Mouse (Mus musculus) layer of hippocampus, adult 6 months (tissue): Measurements from ENCODE around the gene Vmn1r174. TPM values are rescaled to one million over a fixed set of nuclear protein-coding genes. Genes with fewer than 3 reads are reported as not detected.

Experiments used
- long read RNA-seq, 2 experiments: library from polyadenylated mRNA; unstranded; transcript quantifications; one replicate each; pipeline ENCODE4 v2.0.0; 2019 to 2020
- polyA plus RNA-seq: library from polyadenylated mRNA; unstranded; fragments of <200 nt; fragmentation: Nextera tagmentation; gene quantifications from 2 replicates; pipeline ENCODE4 v1.2.3, GENCODE M21; 2021

The Vmn1r174 gene
- polyA plus RNA-seq = not detected in 2 replicates
- long read RNA-seq, experiment 1 = 0 reads
- long read RNA-seq, experiment 2 = 0 reads

GRCm38 (mm10) chr7:23751970-23752369, at the start of gene Vmn1r174:
TSS of gene Vmn1r174 (plus strand) at chr7:23752270.

GRCm38 (mm10) chr7:23810543-23810942, 58.5 kb downstream of the Vmn1r174 start, which contains the start of gene Vmn1r175:
TSS of gene Vmn1r175 (minus strand) at chr7:23810643.

Other genes starting within 250 kb of the Vmn1r174 start
- gene Vmn1r167, start 245.1 kb upstream of the Vmn1r174 start, polyA plus RNA-seq = not detected in 2 replicates
- gene Vmn1r168, start 212.5 kb upstream of the Vmn1r174 start, polyA plus RNA-seq = 0.04 TPM in 1 of 2 replicates, not detected in the other
- gene Vmn1r169, start 176.7 kb upstream of the Vmn1r174 start, polyA plus RNA-seq = not detected in 2 replicates
- gene Vmn1r170, start 146.1 kb upstream of the Vmn1r174 start, polyA plus RNA-seq = not detected in 2 replicates
- not detected in 2 replicates for gene Vmn1r171, start 121.5 kb upstream of the Vmn1r174 start, polyA plus RNA-seq
- gene Vmn1r172, start 94.0 kb upstream of the Vmn1r174 start, polyA plus RNA-seq = not detected in 2 replicates
- not detected in 2 replicates for gene Vmn1r173, start 51.6 kb upstream of the Vmn1r174 start, polyA plus RNA-seq
- not detected in 2 replicates for gene Vmn1r175, start 58.4 kb downstream of the Vmn1r174 start, polyA plus RNA-seq
- gene Vmn1r176, start 85.1 kb downstream of the Vmn1r174 start, polyA plus RNA-seq = not detected in 2 replicates
- not detected in 2 replicates for gene Vmn1r177, start 114.2 kb downstream of the Vmn1r174 start, polyA plus RNA-seq
- not detected in 2 replicates for gene Vmn1r178, start 139.7 kb downstream of the Vmn1r174 start, polyA plus RNA-seq
- gene Vmn1r179, start 174.7 kb downstream of the Vmn1r174 start, polyA plus RNA-seq = not detected in 2 replicates
- not detected in 2 replicates for gene Vmn1r180, start 198.4 kb downstream of the Vmn1r174 start, polyA plus RNA-seq
- gene Vmn1r181, start 222.3 kb downstream of the Vmn1r174 start, polyA plus RNA-seq = not detected in 2 replicates
- not detected in 2 replicates for gene V1rd19, start 249.4 kb downstream of the Vmn1r174 start, polyA plus RNA-seq